Mouse (Mus musculus) right cerebral cortex, adult 18-20 months (tissue): ENCODE data around the gene Fam160a2.

Experiments
- DNase-seq: peaks from one replicate; pipeline ENCODE4 v3.0.0; 2022; ENCODE audit warnings: mixed read lengths

Gene Fam160a2

DNA sequence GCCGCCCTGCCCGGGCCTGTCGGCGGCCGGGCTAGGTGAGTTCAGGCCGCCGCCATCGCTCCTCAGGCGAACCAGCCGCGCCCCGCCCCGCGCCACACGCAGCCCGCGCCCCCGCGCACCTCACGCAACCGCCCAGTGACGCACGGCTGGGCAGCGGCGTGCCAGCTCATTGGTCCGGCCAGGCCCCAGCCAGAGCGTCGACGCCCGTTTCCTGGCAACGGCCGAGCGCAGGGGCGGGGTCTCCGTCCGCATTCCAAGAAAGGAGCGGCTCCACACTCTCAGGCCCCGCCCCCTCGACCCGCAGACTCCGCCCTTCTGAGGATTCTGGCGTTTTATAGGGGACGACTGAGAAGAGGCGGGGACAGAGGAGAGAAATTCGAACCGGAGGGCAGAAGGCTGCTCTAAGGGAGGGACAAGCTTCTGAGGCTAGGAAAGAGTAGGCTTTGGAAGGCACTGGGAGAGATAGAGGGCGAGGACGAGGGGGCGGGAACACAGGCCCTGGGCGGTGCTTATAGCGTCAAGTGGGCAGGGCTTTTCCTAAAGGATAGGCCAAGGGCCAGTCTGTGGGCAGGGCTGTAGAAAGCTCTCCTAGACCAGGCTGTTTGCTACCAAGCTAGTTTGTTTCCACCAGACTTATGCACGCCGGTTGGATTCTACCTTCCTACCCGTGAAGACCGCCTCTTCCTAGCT, at the start of gene Fam160a2:
TSS of gene Fam160a2 (minus strand) at position 120 of the 690 bp plus-strand sequence.
- DNase-seq = peak; percentile 100

DNA sequence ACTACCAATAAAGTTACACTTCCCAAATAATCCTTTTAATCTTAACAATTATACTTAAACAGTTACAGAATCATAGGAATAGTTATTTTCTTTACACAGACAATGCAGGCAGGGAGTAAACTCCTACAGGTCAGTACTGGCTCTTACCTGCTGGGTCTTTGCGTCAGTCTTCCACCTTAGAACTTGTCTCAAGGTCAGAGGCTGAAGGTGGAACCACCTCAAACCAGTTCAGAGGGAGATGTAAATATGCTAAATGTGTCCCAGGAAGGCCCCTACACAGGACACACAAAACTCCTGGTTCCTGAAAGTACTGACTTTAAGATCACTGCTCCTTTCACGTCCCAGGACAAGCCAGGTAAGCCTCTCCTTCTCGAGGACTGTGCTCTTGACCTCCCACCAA, 45.2 kb upstream of the Fam160a2 start:
- no peak for DNase-seq

DNA sequence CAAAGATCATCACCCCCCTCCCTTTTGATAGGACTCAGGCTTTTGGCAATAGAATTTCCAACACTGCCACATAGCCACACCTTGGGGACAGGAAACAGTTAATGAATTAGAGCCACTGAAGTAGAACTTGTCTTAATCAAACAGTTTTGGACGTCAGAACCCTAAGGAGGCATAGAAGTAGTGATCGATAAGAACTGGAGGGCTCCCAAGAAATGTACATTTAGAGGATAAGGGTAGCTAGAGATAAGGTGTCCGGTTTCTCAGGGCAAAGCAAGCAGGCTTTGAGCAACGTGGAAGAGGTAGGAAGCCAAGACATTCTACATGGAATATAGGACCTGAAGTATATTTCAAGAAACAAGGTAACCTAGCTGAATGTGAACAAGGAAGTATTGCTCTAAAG, 41.6 kb upstream of the Fam160a2 start:
- no peak for DNase-seq

DNA sequence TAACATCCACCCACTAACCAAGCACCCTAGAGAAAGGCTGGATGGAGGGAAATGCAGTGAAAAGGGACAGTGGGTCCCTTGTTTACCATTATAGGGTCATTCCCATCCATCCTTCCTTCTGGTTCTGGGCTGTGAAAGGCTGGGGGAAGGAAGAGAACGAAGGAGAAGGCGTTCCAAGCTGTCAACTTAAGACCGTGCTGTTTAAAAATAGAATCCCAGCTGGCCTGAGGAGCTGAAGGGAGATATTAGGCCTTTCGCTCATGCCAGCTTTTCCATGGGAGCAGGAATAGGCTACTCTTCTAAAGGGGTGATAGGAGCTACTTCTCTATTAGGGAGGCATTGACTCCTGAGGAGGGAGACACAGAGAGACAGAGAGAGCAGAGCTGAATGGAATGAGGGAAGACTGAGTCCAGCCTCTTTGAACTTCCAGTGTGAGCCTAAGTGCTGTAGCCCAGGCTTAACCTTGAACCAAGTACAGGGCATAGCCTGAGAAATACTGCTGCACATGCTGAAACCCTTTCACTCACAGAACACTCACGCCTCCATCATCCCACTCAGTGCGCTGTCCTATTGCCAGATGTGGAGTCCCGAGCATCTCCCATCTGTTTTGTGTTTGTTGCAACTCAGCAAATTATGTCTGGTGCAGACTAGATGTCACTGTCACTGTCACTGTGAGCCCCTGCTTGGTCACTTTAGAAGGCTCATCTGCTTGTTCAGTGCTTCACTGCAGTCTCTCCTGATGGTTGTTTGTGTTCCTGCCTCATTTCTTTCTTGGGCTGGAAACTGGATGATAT, 38.3 kb upstream of the Fam160a2 start:
- DNase-seq = peak; percentile 67

DNA sequence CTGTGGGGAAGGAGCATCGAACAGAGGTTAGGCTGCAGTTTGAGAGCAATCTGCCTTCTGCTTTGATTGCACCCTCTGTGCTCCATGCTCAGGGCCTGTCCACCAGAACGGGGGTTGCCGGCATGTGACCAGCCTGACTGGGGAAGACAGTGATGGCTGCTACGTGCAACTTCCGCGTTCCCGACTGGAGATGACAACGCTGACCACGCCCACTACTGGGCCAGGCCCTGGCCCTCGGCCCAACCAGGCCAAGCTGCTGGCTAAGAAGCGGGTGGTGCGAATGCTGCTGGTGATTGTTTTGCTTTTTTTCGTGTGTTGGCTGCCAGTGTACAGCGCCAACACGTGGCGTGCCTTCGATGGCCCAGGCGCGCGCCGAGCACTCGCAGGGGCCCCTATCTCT, 34.9 kb upstream of the Fam160a2 start:
- DNase-seq = no peak

DNA sequence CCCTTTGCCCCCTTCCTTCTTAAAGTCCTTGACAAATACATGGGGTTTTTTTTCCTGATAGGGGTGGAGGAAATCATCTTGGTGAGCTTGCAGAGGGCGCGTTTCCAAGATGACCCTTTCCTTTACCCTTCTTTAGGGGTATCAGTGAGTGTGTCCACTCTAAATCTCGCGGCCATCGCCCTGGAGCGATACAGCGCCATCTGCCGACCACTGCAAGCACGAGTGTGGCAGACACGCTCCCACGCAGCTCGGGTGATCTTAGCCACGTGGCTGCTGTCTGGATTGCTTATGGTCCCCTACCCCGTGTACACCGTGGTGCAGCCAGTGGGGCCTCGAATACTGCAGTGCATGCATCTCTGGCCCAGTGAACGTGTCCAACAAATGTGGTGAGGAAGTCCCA, 34.0 kb upstream of the Fam160a2 start:
- no peak for DNase-seq

DNA sequence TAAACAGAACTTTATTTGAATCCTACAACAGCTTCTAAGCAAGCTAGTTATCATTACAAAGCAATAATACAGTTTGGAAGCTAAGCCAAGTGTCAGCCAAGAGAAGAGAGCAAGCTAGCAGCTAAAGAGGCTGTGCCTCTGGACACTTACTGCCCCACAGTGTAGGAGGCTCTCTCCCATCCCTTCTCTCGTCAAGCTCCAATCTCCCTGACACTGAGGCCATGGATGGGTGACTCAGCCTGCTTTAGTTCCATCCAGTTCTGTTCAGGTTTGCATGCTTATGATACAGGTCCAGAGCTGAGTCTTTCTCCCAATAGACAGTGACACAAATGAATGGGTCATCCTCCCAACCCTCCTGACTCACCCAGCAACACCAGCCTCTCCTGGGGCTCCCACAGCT, 32.2 kb upstream of the Fam160a2 start:
- no peak for DNase-seq

DNA sequence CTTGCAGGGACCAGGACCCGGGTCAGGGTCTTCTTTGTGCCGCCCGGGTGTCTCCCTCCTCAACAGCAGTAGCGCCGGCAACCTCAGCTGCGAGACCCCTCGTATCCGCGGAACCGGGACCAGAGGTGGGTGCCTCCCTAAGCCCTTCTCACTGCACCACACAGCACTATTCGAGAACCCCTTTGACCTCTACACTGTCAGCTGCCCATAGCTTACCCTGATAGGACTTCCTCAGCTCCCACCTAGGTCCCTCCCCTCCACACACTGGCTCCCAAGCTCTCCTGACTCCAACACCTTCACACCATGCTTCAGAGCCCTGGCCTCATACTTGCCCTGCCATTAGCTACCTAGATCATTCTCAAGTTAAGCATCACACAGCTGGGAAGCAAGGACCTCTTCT, 26.2 kb upstream of the Fam160a2 start:
- DNase-seq = no peak

DNA sequence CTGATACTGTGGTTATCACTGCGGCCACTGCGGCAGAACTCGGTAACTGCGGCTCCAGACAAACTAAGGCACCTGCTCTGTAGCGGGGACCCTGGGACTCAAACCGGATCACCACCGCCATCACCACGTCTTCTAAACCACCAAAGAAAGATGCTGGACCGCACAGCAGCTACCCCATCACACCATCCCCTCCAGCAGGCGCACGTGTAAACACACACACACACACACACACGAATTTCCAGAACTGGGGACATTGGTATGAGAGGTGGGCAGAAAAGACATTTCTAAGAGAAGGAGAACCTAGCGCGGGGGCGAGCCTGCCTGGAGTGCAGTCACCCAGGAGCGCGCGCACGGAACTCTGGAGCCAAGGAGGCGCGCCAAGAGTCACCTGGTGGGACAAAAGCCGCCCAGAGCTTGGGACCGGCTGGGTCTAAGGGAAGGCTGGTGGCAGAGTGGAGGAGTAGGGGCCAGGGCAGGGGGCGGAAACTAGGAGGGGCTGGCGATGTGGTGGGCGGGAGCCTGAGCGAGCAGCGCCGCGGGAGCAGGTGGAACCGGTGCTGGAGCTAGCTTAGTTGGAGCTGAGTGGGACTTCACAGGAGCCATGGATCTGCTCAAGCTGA, 25.7 kb upstream of the Fam160a2 start, which contains the start of gene Cckbr:
TSS of gene Cckbr (plus strand) at position 308 of the 620 bp plus-strand sequence.
- peak; percentile 65 for DNase-seq

DNA sequence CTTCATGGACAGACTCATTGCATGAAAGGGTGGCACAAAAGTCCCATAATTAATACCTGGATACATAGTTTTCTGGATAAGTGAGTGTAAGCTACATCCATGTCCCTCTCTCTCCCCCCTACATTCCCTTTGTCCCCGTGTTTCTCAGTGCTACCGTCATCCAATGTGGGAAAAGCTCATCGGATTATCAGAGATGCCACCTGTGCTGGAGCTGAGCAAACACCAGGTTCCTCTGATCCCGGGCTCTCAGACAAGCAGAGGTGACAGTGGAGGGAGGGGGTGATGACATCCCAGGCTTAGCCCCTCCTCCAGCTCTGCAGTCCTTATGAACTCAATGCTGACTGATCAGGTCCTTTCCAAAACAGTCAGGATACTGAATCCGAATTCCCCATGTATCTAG, 24.5 kb upstream of the Fam160a2 start:
- no peak for DNase-seq

DNA sequence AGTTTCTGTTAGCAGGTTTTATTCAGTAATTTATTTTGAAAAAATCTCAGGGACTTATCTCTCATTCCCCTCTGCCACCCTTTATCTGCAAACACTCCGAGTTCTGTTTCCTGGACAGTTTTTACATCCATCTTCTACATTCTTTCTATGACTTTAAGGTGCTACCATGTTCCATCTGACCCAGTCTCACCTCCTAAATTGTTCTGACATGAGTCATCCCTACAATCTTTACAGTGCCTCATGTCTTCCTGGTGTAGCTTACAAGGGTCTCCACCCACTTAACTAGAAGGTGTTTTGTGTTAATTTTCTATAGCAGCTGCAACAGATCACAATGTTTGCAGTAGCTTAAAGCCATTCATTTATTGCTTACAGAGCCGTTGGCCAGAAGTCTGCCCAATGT, 21.0 kb upstream of the Fam160a2 start:
- DNase-seq = no peak

DNA sequence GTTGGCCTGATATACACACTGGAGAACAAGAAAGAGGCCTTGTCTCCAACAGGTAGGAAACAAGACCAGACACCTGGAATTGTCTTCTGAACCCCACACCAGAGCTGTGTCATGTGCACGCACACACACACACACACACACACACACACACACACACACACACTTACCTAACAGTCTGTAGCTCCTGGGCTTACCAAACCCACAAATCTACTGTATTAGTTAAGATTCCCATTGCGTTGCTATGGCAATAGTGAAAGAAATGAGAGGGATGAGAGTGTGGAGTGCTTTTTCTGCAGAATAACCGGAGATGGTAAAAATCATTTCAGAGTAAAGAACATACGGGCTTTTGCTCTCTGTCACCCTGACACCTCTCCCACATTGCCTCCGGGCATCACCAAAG, 18.3 kb upstream of the Fam160a2 start:
- DNase-seq = no peak

DNA sequence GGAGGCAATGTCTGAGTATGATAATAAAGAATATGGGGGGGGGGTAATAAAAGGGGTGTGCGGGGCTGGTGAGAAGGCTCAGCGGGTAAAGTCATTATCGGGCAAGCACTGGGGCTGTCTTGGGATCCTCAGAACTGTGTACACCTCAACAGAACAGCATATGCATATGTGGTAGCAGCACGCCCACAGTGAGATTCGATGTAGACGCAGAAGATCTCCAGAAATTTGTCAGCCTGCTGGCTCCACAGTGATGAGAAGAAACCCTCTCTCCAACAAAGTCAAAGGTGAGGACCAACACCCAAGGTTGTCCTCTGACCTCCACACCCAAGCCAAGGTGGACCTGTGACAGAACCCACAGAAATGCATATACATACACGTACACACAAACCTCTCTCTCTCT, 16.7 kb upstream of the Fam160a2 start:
- peak; percentile 43 for DNase-seq

DNA sequence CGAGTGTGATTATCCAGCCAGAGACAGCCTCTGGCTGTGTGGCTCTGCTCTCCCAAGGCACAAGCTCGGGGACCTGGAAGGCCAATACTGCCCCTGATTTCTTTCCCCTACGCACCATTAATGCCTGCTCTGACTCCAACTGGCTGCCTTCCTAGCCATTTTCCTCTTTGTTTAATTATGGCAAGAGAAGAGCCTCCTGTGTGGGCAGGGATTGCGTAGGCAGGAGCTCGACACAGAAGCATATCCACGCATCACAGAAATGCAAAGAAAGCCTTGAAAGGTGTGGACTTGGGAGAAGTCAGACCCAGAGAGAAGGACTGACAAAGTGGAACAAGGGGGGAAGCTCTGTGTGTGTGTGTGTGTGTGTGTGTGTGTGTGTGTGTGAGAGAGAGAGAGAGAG, 14.5 kb upstream of the Fam160a2 start:
- peak; percentile 64 for DNase-seq

DNA sequence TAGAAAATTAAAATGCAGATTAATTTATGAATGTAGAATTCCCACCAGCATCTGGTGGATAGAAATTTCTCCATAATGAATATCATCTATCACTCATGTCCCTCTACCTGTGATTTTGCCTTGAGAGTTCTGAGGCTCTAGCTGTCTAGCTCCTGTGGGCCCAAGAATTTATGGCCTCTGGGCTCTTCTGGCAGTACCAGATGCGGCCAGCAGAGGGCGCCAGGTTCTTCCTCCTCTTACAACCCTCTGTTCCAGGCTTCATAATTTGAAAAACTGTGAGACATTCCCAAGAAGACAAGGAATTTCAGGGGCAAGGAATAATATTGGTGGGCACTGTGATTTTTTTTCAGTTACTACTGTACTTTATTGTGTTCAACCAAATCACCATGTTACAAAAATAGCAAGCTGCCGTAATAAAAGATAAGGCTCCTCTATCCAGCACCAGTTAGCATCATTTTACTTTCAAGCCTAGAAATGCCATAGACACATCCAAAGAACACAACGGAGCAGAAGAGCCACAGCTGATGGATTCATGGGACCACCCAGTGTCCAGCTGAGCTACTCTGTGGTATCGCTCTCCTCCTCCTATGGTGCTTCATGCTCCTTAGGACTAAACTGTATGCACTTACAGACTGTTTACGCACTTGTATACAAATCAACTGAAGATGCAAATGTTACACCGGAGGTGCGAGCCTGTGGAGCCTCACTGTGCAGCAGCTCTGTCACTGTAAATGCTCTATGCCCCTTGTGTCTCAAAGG, 12.2 kb upstream of the Fam160a2 start:
- peak; percentile 78 for DNase-seq

DNA sequence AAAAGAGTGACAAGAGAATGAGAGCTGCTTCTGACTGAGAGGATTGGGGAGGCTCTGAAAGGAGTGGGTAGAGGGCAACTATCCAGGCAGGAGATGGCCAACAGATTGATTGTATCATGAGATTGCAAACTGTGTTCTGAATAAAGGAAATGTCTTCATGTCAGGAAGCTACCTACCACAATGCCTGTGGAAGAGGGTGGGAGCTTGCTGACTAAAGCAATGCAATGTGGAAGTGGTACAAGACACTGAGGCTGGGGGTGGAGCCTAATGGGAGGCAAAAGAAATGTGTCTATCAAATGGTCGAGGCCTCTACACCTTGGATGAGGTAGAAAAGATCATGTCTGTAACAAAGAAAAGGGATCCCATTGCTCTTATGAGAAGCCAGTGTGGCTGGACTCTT, 6.5 kb upstream of the Fam160a2 start:
- DNase-seq = no peak

DNA sequence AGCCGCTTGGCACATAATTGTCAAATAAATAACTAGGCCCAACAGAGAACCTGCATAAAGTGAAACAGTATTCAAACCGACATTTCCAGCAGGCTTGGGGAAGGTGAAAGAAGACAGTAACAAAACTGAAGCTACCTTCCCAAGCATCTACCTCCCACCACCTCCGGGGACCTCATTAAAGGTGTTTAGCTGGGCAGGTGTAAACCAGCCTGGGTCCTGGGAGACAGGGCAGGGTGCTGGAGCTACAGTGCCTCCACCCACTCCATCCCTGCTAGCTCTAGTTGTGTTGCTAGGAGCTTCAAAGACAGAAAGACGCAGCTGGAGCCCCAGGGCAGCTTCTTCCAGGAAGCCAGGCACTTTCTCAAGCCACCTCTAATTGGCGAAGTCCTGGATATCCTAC, 4.4 kb upstream of the Fam160a2 start, which contains the start of gene Cnga4:
TSS of gene Cnga4 (plus strand) at position 301 of the 400 bp plus-strand sequence.
- DNase-seq = no peak

DNA sequence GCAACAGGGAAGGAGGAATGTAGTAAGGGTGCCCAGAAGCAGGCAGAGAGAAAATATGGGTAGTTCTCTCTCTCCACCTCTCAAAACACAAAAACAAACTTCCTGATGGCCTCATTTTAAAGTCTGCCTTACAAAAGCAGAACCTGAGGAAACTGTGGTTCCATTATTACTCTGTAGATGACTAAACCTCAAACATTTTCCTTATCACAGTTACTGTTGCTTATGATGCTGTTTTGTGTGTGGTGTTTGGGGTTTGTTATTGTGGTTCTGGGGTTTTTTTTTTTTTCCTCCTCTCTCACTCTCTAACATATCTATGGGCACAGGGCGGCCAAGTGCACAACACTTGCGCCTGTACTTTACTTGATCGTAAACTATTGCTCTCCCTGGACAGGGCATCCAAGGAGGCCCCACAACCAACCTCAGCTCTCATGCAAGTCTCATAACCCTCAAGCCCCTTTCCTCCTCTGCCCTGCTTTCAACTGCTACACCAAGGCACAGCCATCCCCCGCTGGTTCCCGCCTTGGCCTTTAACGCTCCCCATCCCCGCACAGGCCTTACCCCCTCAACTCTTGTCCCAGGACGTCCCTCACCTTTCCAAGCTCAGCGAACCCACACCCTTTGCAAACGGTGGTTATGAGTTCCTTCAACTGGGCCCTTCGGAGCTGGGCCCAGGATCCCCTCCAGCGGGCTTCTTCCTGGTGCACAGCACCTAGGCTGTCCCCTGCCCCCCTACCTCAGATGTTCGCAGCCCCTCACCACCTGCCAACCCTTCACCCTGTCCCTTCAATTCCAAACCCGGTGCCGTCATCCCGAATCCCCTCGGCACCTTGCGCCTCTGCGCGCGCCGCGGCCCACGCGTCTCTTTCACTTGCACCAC, 558 bp downstream of the Fam160a2 start:
- DNase-seq = no peak

DNA sequence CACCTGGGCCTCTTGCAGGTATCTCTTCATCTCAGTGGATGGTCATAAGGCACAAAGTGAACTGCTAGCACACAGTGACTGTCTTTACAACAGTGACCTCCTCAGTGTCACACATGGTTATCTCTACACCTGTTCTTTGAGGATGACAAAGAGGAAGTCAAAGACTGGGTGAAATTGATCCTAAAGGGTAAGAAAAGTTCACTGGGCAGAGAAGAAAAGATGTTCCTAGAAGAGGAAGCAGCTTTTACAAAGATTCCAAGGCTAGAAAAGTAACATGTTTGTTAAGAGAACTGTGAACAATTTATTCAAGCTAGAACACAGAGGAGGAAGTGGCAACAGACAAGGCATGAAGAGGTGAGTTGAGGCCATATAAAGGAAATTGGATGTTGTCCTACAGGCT, 3.7 kb downstream of the Fam160a2 start:
- DNase-seq = no peak

DNA sequence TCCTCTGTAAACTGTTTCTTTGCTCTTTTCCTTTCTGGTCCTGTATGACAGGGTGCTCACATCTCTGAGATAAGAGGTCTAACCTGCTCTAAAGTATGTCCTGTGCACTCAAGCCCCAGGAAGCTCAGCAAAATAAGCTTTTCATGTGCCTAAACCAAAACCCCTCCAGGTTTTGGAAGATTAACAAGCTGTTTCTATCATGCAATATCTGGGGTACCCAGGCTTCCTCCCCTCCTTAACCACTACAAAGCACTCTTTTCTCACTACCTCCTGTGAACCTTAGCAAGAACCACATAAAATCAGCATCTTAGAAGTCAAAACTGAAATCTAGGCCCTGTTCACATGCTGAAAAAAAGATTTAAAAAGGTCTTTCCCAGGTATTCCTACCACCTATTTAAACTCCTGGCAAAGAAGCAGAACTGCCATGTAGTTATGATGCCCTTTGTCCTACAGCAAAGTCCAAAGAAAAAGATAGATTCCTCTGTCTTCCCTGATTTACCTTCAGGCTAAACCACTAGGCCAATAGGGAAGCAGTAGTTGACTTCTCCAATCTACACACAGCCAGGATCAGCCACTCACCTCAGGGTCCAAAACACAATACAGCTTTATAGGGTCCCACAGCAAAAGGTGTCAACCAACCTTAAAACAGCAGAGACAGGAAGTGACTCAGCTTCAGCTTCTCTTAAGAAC, 4.6 kb downstream of the Fam160a2 start:
- no peak for DNase-seq

DNA sequence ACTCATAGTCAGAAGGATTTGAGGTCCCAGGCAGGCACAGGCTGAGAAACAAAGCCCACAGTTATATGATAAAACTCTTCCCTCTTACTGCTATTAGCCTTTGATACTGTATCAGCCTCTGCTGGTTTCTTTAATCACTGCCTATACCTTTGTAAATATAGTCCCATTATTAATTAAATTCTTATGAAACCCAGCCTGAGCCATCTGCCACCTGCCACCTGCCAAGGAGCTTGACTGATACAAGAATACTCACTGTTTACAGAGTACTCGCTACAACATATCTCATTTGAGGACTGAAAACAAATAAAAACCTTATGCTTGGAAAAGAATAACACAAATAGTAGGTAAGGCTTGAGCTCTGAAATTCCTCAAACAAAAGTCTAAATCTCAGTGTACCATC, 5.2 kb downstream of the Fam160a2 start:
- no peak for DNase-seq
